Mouse (Mus musculus) lung, adult 2 months (tissue): ENCODE measurements around the gene Csn1s2a.

ENCODE experiments used
- CTCF ChIP-seq: fragments of 200-500 bp; IDR thresholded peaks from 2 replicates; pipeline ENCODE4 v1.5.1; 2011; ENCODE audit warnings: mild to moderate bottlenecking, low read length, control low read depth; ENCODE audit not compliant: insufficient read depth
- POLR2A ChIP-seq: fragments of 200-500 bp; IDR thresholded peaks from 2 replicates; pipeline ENCODE4 v1.6.1; 2011; ENCODE audit warnings: low read depth, mild to moderate bottlenecking, control low read depth, low read length, borderline replicate concordance; ENCODE audit errors: extremely low read depth

DNA sequence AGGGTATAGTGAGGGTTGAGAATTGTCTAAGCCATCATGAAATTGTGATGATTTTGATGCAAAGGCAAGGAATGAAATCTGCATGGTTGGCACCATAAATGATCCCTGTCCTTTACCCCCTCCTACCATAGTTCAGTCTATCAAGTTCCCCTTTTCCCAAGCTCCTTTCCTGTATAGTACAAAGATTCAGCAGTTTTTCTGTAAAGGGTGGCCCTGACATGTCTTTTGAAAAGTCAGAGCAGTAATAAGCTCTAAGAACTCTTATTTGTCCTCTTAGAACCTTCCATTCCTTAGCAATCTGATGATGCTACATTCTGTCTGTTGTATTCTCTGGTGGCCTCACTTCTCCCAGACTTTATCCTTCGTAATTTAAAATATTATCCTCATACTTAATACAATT lies 51.0 kb downstream of the Csn1s2a start, which contains the start of gene Prr27:
- no peak for TF ChIP-seq CTCF
- TF ChIP-seq POLR2A = no peak
